Mouse (Mus musculus): ENCODE measurements at regions not wholly inside any gene's neighbourhood (a gene's known extent, or its start where the extent isn't known, plus 50 kb on each side); places are given as distances from the start of the nearest gene placed in this dataset.
"Not testable (repeated sequence)": the region's sequence is repeated elsewhere in the genome, so short reads cannot be mapped to it uniquely, and the experiment has no call there.

DNA sequence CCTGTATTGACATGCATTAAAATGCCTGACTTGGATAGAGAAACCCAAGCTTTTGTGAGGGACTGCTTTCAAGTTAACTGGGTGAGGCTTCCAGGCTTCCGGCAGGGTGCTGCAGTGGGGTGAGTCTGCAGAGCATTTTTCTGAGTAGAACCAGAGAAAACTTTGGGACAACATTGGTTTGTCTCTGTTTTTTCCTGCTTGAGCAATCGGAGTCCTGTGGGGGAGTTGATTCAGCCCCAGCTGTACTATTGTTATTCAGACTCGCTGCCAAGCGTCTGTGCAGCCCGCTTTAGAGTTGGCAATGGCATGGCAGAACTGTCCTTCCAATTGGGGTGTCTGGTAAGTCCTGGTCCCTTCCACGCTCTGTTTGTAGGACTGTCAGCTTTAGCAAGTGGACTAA is 204.8 kb upstream of the P2ry1 start:
- ATAC-seq (replicated peaks; ENCODE audit: low FRiP score, low TSS enrichment, poor library complexity, severe bottlenecking) = no peak

DNA sequence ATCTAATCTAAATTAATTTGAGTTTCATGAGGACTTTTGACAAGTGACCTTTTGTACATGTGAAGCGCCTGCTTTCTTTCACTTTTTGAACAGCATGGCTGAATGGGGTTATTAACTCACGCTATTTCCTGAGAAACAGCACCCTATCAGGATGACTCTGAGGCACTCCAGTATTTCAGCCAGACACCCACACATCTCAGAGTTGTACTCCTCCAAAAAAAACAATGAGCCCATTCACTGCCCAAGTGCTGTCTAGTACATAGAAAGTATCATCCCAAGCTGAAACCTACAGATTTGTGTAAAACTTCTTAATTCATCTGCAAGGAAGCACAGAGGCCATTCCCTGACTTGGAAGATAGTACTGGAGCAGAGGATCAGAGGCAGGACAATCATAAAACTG is 204.1 kb upstream of the P2ry1 start:
- ATAC-seq (replicated peaks; ENCODE audit: low FRiP score, low TSS enrichment, poor library complexity, severe bottlenecking) = no peak

DNA sequence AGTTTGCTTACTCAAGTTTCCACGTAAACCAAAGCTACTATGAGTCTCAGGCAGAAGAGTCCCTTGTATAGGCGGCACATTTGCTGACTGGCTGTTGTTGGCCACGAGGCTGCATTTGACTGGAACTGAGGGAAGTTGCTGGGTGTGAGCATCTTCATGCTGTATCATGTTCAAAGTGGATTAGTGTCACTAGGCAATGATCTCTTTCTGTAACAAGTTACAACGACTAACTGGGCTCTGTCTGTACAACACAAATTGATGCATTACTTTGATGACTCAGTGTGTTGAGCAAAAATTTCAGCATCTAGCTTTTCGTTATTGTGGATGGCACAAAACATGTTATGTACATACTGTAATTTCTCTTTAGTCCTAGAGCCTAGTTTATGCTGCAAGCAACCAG is 203.7 kb upstream of the P2ry1 start:
- no peak for ATAC-seq (replicated peaks; ENCODE audit: low FRiP score, low TSS enrichment, poor library complexity, severe bottlenecking)

DNA sequence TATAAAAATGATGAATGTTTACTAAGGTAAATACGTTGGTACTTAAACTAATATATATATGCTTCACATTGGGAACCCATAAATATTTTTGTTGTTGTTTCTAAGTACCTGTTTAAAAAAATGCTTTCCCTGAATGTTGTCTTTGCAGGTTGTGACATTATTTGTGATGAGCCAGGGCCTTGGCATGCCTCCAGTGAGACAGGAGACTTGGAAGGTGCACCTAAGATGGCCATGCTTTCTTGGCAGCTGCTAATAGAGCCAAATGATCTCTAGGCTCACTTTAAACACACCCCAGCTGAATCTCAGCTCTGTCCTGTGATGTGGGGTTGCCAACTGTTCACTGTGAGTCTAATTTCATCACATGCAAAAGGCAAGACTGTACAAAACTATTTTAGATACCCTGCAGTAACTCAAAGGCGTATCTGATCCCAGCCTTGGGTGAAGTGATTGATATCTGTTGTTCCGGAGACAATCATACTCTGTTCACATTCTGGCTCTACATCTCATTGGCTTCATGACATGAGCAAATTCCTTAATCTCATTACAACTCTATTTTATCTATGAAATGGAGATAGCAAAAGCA is 197.8 kb upstream of the P2ry1 start:
- no peak for ATAC-seq (replicated peaks; ENCODE audit: low FRiP score, low TSS enrichment, poor library complexity, severe bottlenecking)

DNA sequence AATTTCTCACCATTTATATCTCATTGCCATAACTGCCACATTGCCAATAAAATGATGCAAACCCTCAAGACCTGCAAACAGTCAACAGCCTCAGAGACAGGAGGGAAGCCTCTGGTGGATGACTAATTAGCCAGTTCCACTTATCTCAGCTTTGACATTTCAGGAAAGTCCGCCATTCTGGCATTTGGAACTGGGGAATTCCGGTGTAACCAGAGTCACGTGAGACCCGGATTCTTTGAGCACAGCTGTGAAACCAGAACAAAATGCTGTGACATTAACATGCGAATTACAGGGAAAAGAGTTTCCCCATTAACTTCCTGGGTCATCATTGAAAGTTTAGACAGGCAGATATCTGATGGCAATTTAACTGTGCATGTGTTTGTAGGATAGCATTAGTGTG is 190.7 kb upstream of the P2ry1 start:
- no peak for ATAC-seq (replicated peaks; ENCODE audit: low FRiP score, low TSS enrichment, poor library complexity, severe bottlenecking)

DNA sequence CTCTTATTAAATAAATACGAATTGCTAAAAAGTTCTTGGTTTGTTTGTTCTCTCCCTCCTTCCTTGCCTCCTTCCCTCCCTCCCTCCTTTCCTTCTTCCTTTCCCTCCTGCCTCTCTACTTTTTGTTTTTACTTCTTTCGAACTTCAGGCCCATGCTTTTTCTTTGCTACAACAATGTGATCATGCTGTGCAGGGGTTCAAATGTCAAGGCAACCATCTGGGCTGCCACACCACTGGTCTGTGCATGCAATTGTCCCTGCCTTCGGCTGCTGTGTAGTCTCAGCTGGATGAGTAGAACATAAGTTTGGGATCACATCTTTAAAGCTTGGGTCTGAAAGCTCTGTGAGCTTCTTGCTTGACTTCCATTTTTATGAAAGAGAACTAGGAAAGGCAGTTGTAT is 189.1 kb upstream of the P2ry1 start:
- ATAC-seq (replicated peaks; ENCODE audit: low FRiP score, low TSS enrichment, poor library complexity, severe bottlenecking) = no peak

DNA sequence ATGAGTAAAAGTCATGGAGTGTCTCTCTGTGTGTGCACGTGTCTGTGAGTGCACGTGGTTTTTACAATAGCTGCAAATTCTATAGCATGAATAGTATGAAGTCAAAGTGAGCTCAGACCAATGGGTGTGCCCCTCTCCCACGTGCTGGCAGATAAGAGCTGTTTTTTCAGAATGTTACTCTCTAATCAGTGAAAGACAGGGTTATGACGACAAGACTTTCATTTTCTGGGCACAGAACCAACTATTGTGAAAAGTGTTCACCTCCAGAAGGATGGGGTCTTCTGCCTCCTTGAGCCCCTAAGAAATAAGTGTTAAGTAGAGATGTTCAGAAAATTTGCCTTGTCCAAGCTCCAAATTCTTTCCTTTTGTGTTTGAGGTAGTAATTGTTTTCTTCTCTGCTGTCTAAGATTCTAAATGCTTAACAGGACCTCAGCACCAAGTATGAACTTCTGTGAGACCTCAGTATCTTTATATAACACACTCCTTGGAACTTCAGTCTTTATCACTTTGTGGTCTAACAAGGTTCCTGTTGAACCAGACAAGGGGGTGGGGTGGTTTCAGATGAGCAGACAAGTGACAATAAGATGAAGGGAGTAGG is 182.8 kb upstream of the P2ry1 start:
- ATAC-seq (replicated peaks; ENCODE audit: low FRiP score, low TSS enrichment, poor library complexity, severe bottlenecking) = peak; percentile 96

DNA sequence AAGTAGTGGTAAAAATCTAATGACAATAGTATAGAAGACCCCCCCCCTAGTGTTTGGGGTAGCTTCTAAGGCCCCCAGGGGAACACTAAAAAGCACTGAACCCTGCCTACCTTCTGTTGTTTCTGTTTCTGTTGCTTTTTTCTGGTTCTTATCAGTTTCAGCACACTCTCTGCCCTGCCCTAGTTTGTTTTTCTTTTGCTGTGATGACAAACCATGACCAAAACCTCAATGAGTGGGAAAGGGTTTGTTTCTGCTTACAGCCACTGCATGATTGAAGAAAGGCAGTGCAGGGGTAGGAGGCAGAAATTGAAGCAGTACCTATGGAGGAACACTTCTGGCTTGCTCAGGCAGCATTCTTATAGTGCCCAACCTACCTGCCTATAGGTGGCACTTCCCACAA is 181.1 kb upstream of the P2ry1 start:
- ATAC-seq (replicated peaks; ENCODE audit: low FRiP score, low TSS enrichment, poor library complexity, severe bottlenecking) = peak; percentile 74

DNA sequence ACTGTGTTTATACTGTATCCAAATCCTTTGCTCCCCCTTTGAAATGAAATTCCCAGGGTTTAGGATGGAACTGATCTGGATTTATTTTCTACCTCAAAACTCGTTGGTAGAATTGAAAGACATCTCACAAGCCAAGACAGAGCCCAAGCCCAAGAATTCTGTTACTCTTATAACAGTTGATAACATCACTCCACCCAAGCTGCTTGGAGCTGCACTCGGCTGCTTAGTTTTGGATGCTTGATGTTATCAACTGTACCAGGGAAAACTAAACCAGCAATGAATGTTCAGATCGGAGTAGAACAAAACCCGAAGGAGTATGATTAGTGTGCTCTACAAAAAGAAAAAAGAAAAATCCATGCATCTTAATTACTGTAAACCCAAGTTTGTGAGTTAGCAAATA is 175.8 kb upstream of the P2ry1 start:
- 0 out of 2 replicates have a peak, but pooled peaks have one; percentile 37 for ATAC-seq (replicated peaks; ENCODE audit: low FRiP score, low TSS enrichment, poor library complexity, severe bottlenecking)

DNA sequence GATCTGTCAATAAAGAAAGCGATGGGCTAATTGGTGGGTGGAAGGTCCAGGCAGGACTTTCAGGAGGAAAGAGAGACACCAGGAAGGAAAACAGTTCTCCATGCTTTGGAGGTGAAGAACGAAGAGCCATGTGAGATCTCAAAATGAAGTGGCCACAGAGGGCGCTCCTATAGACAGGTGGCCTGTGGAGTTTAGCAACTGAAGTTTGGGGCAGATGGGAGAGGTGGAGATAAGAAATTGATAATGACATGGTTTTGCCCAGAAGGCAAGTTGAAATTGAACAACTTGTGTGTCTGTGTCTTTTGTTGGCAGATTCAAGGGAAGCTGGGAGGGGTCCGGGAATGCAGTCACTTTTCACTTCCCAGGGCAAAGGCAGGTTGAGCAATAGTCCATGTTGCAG is 170.2 kb upstream of the P2ry1 start:
- peak; percentile 86 for ATAC-seq (replicated peaks; ENCODE audit: low FRiP score, low TSS enrichment, poor library complexity, severe bottlenecking)

DNA sequence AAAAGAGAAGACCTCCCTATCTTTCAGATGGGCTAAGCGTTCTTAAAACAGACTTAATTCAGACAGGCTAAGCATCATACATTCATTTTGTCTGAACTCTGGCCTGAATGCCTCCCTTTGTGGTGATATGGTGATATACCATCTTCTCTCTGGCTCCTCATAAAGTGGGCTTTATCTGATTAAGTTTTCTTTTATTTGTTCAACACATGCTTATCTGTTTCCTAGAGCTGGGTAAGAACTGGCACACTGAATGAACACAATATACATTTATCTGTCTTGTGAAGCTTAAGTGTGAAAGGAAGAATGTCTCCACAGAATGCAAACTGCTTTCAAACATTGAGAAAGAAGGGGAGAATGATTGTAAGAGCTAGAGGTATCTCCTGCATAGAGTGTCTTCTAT is 160.7 kb upstream of the P2ry1 start:
- ATAC-seq (replicated peaks; ENCODE audit: low FRiP score, low TSS enrichment, poor library complexity, severe bottlenecking) = peak; percentile 55

DNA sequence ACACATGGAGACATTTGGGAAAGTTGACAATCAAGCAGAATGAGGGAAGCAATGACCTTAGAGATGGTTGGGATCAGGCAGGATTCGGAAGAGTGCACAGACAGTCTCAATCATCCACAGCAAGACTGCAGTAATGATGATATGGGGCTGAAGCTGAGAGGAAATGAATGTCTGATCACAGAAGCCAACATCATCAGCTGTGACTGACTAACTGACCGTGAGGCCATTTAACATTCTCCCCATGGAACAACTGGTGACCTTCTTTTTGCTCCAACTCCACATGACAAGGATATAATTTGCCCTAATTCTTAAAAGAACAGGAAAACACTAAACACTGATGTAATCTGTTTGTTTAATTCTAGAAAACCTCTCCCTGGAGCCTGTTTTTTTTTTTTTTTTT is 157.3 kb upstream of the P2ry1 start:
- ATAC-seq (replicated peaks; ENCODE audit: low FRiP score, low TSS enrichment, poor library complexity, severe bottlenecking) = no peak

DNA sequence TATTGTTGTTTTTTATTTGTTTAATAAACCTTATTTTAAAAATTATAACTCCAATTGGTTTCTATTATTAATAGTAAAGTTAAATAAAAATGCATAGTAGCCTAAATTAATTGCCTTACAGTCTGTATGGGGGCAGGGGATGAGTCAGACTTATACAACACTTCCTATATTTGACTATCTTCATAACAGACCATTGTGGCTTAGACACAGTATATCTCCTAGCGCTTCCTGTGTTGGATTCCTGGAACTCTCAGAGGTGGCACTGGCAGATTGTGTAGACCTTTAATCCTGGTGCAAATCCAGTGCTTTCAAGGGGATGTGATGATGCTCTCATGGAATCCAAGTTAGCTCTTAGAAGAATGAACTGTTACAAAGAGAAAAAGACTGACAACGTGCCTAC is 154.2 kb upstream of the P2ry1 start:
- ATAC-seq (replicated peaks; ENCODE audit: low FRiP score, low TSS enrichment, poor library complexity, severe bottlenecking) = no peak

DNA sequence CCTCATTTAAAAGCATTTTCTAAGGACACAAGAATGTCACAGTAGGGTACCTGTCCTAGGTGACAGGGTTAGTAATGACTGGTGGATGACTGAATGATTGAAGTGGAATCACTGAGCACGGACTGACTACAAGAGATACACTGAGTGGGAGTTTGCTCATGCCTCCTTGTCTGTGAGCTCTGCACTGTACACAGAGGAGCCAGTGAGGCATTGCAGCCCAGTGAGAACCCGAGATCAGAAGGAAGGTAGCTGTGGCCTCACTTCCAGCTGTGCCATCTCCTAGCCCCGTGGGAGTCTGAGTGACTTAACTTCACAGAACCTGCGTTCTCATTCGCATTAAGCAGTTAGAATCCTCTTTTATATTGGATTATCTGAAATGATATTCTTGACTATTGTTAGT is 148.8 kb upstream of the P2ry1 start:
- ATAC-seq (replicated peaks; ENCODE audit: low FRiP score, low TSS enrichment, poor library complexity, severe bottlenecking) = no peak

DNA sequence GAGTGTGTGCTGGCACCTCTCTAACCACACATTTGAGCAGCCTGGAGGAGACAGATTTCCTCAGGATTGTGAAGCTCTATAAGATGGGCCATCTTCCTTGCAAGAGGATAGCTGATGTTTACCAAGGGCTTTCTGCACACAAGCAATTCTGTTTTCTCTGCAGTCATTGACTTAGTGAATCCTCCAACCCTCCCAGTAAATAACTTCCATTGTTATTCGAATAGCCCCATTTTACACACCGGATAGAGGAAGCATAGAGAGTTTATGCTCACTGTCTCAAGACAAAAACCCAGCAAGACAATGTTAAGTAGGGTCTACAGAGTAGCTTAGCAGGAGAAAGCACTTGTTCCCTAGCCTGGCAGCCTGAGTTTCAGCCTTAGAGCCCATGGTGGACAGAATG is 146.9 kb upstream of the P2ry1 start:
- no peak for ATAC-seq (replicated peaks; ENCODE audit: low FRiP score, low TSS enrichment, poor library complexity, severe bottlenecking)

DNA sequence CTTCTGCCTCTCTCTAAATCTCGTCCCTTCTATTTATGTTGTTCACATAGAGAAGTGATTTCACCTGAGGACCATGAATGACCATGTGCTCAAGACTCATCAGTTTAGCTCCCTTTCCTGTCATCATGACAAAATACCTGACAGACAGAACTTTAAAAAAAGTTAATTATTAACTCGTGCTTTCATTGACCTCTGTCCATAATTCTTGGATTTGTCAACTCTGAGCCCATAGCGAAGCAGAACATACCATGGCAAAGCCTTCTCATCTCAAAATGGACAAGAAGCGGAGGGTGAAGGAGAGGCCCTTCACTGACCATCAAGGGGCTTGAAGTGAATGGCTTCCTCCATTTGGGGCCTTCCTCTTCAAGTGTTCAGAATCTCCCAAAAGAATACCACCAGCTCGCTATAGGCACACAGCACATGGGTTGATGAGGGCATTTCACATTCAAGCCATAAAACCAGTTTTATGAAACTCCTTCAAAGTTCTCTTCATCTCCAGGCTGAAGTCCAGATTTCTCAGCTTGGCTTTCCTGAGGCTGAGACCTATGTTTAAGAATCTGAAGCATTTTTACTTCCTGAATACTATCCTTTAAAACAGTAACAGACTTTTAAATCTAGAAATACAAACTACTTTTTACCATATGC is 144.0 kb upstream of the P2ry1 start:
- no peak for ATAC-seq (replicated peaks; ENCODE audit: low FRiP score, low TSS enrichment, poor library complexity, severe bottlenecking)

DNA sequence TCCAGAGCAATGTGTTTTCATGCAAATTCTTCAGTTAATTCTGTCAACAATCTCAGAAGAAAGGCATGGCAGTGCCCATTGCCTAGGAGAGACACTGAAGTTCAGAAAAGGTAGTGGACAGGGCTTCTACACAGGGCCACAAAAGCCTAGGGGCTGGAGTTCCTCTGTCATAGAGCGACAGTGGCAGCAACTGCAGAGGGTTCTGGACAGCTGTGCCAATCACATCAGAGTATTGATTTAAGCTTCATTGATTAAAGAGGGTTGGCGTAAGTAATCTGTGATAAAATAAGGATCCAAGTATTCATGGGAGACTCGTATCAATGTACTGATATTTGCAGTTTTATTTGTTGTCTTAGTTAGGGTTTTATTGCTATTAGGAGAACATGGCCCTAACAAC is 143.5 kb upstream of the P2ry1 start:
- ATAC-seq (replicated peaks; ENCODE audit: low FRiP score, low TSS enrichment, poor library complexity, severe bottlenecking) = no peak

DNA sequence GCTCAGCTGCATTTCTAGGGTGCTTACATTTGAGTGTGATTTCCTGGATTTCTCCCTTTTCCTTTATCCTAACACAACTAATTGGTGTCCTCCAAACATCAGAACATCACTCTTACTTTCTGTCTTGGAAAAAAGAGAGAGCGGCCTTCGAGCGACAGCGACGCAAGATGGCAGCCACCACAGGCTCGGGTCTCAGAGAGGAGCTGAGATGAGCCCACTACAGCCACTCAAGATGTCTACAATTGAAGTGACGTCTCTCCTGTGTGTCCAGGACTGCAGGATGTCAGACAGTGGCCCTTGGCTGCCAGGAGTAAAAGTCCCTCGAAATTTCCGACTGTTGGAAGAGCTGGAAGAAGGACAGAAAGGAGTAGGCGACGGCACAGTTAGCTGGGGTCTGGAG is 125.7 kb upstream of the P2ry1 start:
- ATAC-seq (replicated peaks; ENCODE audit: low FRiP score, low TSS enrichment, poor library complexity, severe bottlenecking) = not testable (repeated sequence)

DNA sequence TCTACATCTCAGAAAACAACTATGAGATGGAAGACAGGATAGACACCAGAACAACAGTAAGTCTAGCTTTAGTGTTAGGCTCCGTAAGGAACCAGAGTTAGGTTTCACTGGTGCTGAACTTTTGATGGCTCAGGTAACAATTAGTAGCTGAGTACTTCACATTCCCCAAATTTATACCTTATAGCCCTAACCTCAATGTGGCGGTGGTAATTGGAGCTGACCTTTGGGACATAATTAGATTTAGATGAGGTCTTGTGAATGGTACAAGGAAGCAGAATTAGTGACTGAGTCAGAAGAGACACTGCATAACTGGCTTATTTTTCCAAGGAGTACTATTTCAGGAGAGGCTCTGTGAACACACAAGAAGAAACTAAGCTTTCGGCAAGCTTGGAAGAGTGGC is 123.7 kb upstream of the P2ry1 start:
- no peak for ATAC-seq (replicated peaks; ENCODE audit: low FRiP score, low TSS enrichment, poor library complexity, severe bottlenecking)

DNA sequence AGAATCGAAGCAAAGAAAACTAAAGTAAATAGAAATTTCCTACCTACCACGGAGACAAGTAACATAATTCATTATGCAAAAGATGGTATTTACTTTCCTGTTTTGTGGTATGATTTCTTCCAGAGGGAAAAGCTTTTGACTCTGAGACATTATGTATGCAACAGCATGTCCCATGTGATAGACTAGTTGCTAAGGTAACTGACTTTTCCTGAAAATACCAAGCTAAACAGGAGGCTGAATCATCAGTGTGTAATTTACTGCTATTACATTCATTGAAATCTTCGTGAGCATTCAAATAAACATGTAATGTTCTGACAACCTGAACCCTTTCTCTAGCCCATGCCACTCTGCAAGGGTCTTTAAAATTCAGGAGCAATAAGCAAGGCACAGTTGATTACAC is 118.6 kb upstream of the P2ry1 start:
- no peak for ATAC-seq (replicated peaks; ENCODE audit: low FRiP score, low TSS enrichment, poor library complexity, severe bottlenecking)

DNA sequence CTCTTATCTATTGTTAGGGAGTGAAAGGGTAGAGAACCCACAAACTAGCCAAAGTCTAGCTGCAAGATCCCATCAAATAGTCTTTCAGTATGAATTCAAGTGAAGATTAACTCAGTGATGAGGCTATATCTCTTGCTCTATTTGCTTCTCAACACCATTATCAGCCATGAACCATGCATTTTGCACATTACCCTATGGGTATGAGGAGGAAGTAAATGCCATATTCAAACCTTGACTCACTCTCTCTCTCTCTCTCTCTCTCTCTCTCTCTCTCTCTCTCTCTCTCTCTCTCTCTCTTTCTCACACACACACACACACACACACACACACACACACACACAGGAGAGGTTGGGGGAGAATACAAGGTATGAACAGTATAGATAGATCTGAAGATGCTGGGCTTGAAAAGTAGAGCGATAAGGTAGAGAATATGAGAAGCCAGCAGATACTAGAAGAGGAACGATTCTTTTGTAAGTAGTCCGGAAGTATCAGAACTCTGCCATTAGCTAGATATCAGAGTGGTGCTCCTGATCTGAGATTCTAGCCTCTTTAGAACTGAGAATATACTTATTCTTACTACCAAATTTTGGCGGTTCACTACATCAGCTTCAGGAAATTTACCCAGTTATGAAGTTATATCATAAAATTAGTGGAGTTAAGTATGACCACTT is 113.3 kb upstream of the P2ry1 start:
- ATAC-seq (replicated peaks; ENCODE audit: low FRiP score, low TSS enrichment, poor library complexity, severe bottlenecking) = no peak
